Mouse (Mus musculus): ENCODE results near the gene Frat2.

Frat2 gene

GRCm38 (mm10) chr19:41824950-41825349 is 23.0 kb downstream of the Frat2 start:
- DNase-seq (ENCODE audit: extremely low read depth, low read depth), result no peak

GRCm38 (mm10) chr19:41822589-41822988 is 25.3 kb downstream of the Frat2 start:
- no peak for DNase-seq (ENCODE audit: extremely low read depth, low read depth)

- DNase-seq (ENCODE audit: extremely low read depth, low read depth), result no peak
Measured at GRCm38 (mm10) chr19:41821436-41821835, 26.5 kb downstream of the Frat2 start.

- no peak for DNase-seq (ENCODE audit: extremely low read depth, low read depth)
Measured at GRCm38 (mm10) chr19:41818749-41819148, 29.2 kb downstream of the Frat2 start.

- no peak for DNase-seq (ENCODE audit: extremely low read depth, low read depth)
Measured at GRCm38 (mm10) chr19:41817325-41817724, 30.6 kb downstream of the Frat2 start.

GRCm38 (mm10) chr19:41816915-41817314 is 31.0 kb downstream of the Frat2 start:
- DNase-seq (ENCODE audit: extremely low read depth, low read depth), result no peak

GRCm38 (mm10) chr19:41816410-41816809 is 31.5 kb downstream of the Frat2 start:
- DNase-seq (ENCODE audit: extremely low read depth, low read depth), result no peak

GRCm38 (mm10) chr19:41813374-41813773 is 34.6 kb downstream of the Frat2 start:
- DNase-seq (ENCODE audit: extremely low read depth, low read depth), result no peak

GRCm38 (mm10) chr19:41812525-41812924 is 35.4 kb downstream of the Frat2 start:
- DNase-seq (ENCODE audit: extremely low read depth, low read depth), result no peak

- no peak for DNase-seq (ENCODE audit: extremely low read depth, low read depth)
Measured at GRCm38 (mm10) chr19:41810074-41810473, 37.9 kb downstream of the Frat2 start.

GRCm38 (mm10) chr19:41808104-41808634 is 39.8 kb downstream of the Frat2 start:
- no peak for DNase-seq (ENCODE audit: extremely low read depth, low read depth)

- DNase-seq (ENCODE audit: extremely low read depth, low read depth), result peak; percentile 73
Measured at GRCm38 (mm10) chr19:41807497-41807896, 40.4 kb downstream of the Frat2 start.

GRCm38 (mm10) chr19:41805831-41806230 is 42.1 kb downstream of the Frat2 start:
- no peak for DNase-seq (ENCODE audit: extremely low read depth, low read depth)

- peak; percentile 67 for DNase-seq (ENCODE audit: extremely low read depth, low read depth)
Measured at GRCm38 (mm10) chr19:41803322-41803721, 44.6 kb downstream of the Frat2 start.

GRCm38 (mm10) chr19:41801742-41802369 is 46.1 kb downstream of the Frat2 start, which contains the start of gene Arhgap19:
TSS of gene Arhgap19 (minus strand) at chr19:41802047.
- DNase-seq (ENCODE audit: extremely low read depth, low read depth), result peak; percentile 100

GRCm38 (mm10) chr19:41800986-41801741 is 46.8 kb downstream of the Frat2 start:
- DNase-seq (ENCODE audit: extremely low read depth, low read depth), result no peak

- peak; percentile 29 for DNase-seq (ENCODE audit: extremely low read depth, low read depth)
Measured at GRCm38 (mm10) chr19:41800451-41800850, 47.5 kb downstream of the Frat2 start.

- no peak for DNase-seq (ENCODE audit: extremely low read depth, low read depth)
Measured at GRCm38 (mm10) chr19:41797536-41797935, 50.4 kb downstream of the Frat2 start.

GRCm38 (mm10) chr19:41796789-41797327 is 51.1 kb downstream of the Frat2 start:
- DNase-seq (ENCODE audit: extremely low read depth, low read depth), result no peak

- DNase-seq (ENCODE audit: extremely low read depth, low read depth), result no peak
Measured at GRCm38 (mm10) chr19:41796148-41796760, 51.7 kb downstream of the Frat2 start.
